Mouse (Mus musculus): ENCODE results near the gene Eme2. TPM values are rescaled to one million over a fixed set of nuclear protein-coding genes. Genes with fewer than 3 reads are reported as not detected.

Eme2 gene
- polyA plus RNA-seq, 1 experiment from 2014 or later: 27.9 TPM

DNA sequence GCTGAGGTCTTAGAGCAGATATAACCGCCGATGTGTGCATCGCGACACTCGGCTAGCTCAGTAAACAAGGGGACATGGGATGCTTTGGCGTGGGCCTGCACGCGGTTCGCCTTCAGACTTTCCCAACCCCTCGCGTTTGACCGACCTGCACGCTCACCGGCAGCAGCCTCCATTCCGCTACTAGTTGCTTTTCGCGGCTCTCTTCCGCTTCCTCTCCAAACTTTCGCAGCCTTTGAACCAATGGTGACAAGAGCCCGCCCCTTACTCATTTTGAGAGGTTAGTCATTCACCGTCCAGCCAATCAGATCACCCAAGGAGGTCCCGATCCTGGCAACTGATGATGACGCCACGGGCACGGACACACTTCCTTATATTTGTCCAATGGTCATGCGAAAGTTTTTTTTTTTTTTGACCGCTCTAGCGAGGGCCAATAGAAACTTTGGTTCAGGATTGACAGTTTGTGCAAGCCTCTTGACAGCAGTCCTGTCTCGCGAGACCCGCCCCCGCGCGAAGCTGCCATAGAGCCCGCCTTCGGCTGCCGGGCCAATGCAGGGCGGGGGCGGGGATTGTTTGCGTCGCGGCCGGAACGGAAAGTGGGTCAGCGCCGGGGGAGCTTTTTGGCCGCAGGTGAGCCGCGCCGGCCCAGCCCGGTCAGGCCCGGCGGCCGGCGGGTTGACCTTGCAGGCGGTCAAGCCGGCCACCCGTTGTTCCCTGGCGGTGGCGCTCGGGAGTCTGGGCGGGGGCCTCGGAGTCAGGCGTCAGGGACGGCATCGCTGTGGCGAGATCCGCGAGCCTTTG is 8.6 kb downstream of the Eme2 start, which contains the start of the genes Nubp2 and Spsb3:
Gene Nubp2, minus strand, starts transcription at position 216 of the 798 bp plus-strand sequence.
Gene Spsb3, plus strand, starts transcription at position 510 of the 798 bp plus-strand sequence.
- H3K4me3 ChIP-seq (replicated peaks): peak within 1 kb of the TSS; percentile 93
- under 1% methylated on average over 69 of the region's 69 CpGs for WGBS
- peak; percentile 97 for ATAC-seq (ENCODE audit: low FRiP score)
- H3K4me2 ChIP-seq: peak within 1 kb of the TSS; percentile 96
- H3K4me1 ChIP-seq: peaks cover 52% of the 10 kb centered on the region
- H3K36me3 ChIP-seq: peaks cover 48% of the 10 kb centered on the region
- H3K27ac ChIP-seq (replicated peaks): peak within 1 kb of the TSS; percentile 87
- H3K27me3 ChIP-seq (replicated peaks): no peaks in the 10 kb centered on the region
- H3K9ac ChIP-seq (replicated peaks): peak within 1 kb of the TSS; percentile 85
- H3K9me3 ChIP-seq (replicated peaks): no peaks in the 10 kb centered on the region

DNA sequence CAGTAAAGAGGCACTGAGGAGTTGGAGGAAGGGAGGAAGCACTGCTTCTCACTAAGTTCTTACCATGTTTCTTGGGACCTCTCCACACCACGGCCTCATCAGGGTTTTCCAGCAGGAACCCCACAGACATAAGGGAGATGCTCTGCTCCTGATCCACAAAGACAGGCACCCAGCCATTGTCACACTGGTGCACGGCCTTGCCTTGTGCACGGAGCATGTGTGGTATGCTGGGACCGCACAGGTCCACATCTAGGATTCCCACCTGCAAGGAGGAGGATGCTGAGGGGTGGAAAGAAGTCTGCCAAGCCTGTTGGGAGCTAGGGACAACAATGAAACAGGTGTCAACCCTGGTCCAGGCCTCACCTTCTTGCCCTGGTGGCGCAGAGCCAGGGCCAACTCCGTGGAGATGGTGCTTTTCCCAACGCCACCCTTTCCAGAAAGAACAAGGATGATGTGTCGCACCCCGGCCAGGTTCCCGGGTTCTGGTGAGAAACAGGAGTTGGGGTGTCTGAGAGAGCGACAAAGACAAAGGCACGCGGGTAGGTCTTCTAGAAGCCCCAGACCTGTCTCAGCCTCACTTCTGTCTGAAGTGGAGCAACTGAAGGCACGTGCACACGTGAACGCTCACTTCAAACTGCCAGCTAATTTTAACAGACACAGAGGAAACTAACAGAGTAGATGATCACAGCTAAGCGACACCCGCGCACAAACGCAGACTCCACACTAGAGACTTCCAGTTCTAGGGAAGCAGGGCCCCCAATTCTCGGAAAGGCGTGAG is 9.3 kb downstream of the Eme2 start:
- no peak overlapping the region; the same call in 1 of the 2 replicates for H3K27ac ChIP-seq (replicated peaks)
- H3K4me3 ChIP-seq (replicated peaks): peak overlapping the region; percentile 93
- peaks cover 49% of the 10 kb centered on the region for H3K4me1 ChIP-seq
- ATAC-seq (ENCODE audit: low FRiP score): no peak
- peaks cover 40% of the 10 kb centered on the region for H3K36me3 ChIP-seq
- peak overlapping the region; percentile 62 for H3K9ac ChIP-seq (replicated peaks)
- peak overlapping the region; percentile 96 for H3K4me2 ChIP-seq
- no peaks in the 10 kb centered on the region for H3K9me3 ChIP-seq (replicated peaks)
- no peaks in the 10 kb centered on the region for H3K27me3 ChIP-seq (replicated peaks)
- WGBS: 22% methylated on average over 22 of the region's 22 CpGs

DNA sequence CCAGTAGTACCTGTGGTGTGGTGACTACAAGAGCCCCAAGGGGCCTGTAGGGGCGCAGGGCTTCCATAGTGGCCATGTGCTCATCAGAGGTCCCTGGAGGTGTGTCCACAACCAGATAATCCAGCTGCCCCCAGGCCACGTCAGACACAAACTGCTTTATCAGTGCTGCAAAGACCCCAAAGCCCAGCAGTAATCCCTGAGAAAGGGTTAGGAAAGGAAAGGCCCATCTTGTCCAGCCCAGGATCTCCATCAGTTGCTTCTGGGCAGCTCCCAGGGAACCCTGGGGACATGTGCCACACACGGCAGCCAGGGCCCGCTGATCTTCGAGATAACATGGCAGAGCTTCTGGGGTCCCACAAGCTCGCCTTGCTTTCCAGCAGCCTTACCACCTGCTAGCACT is 10.5 kb downstream of the Eme2 start:
- H3K27ac ChIP-seq (replicated peaks): no peak overlapping the region
- no peak for ATAC-seq (ENCODE audit: low FRiP score)
- peaks cover 40% of the 10 kb centered on the region for H3K4me1 ChIP-seq
- no peaks in the 10 kb centered on the region for H3K9me3 ChIP-seq (replicated peaks)
- H3K4me3 ChIP-seq (replicated peaks): no peak overlapping the region
- H3K4me2 ChIP-seq: no peak overlapping the region
- no peak overlapping the region for H3K9ac ChIP-seq (replicated peaks)
- H3K36me3 ChIP-seq: peaks cover 31% of the 10 kb centered on the region
- no peaks in the 10 kb centered on the region for H3K27me3 ChIP-seq (replicated peaks)
- 90% methylated on average over 6 of the region's 6 CpGs for WGBS

DNA sequence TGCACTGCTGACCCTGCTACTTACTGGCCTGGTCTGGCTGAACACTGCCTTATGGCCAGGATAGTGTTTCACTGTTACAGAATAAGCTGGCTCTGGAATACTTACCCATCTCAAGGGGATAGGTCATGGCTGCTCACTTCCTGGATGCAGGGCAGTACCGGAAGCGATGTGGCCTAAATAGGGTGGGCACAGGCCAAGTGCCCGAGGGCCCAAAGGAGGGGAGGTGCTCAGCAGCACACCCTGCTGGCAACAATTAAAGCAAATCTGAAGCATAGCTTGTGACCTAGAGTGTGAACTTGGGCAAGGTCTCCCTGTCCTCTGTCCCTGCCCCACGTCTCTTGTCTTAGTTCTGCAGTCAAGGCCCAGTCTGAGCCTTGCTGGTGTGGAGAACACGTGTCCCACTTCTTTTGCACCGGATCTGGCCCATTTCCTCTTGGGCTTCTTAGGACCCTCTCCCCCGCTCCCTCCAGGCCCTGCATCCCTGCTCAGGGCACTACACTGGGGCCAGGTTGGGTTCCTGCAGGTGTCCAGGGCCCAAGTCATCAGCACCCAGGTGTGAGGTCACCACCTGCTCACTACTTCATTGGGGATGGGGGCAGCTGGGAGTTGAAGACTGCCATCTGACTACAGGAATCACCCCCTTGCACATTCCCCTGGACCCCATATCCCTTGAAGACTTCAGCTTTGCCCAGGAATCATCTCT is 13.0 kb downstream of the Eme2 start:
- H3K27ac ChIP-seq (replicated peaks): no peak overlapping the region
- H3K9ac ChIP-seq (replicated peaks): no peak overlapping the region
- peaks cover 22% of the 10 kb centered on the region for H3K36me3 ChIP-seq
- H3K4me2 ChIP-seq: no peak overlapping the region
- no peak for ATAC-seq (ENCODE audit: low FRiP score)
- no peaks in the 10 kb centered on the region for H3K27me3 ChIP-seq (replicated peaks)
- WGBS: 47% methylated on average over 7 of the region's 7 CpGs
- no peaks in the 10 kb centered on the region for H3K9me3 ChIP-seq (replicated peaks)
- peaks cover 17% of the 10 kb centered on the region for H3K4me1 ChIP-seq
- no peak overlapping the region for H3K4me3 ChIP-seq (replicated peaks)

DNA sequence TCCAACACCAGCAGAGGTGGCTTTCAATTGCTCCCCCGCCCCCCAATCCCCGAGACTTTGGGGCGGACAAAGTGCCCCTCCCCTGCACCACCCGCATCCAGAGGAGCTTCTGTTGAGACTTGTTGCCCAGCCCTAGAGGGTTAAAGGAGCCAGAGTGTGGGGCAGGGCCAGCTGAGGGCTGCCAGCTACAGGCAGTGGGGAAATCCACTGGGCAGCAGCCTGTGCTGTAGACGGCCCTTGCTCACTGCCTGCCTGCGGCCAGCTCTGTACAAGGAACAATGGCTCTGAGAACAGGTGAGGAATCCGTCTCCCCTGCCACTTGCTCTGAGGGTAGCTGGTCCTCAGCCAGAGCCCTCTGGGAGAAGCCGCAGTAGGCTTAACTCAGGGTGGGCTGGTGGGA is 16.4 kb downstream of the Eme2 start:
- no peaks in the 10 kb centered on the region for H3K4me1 ChIP-seq
- H3K9me3 ChIP-seq (replicated peaks): no peaks in the 10 kb centered on the region
- H3K27ac ChIP-seq (replicated peaks): no peak overlapping the region
- H3K4me3 ChIP-seq (replicated peaks): no peak overlapping the region
- WGBS: 76% methylated on average over 8 of the region's 8 CpGs
- no peaks in the 10 kb centered on the region for H3K27me3 ChIP-seq (replicated peaks)
- no peak overlapping the region for H3K9ac ChIP-seq (replicated peaks)
- no peak for ATAC-seq (ENCODE audit: low FRiP score)
- H3K4me2 ChIP-seq: no peak overlapping the region
- H3K36me3 ChIP-seq: peaks cover 14% of the 10 kb centered on the region

DNA sequence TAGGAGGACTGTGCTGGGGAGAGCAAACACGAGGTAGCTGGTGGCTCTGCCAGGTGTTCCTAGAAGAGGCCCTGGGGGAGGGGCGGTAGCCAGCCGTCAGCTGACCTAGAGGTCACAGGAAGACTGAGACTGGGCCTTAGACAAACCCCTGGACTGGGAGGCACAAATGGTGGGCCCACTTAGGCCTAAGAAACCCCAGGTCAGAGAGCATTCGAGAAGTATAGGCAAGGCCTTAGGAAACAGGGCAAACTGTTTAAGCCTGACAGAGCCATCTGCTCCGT is 16.8 kb downstream of the Eme2 start:
- 52% methylated on average over 5 of the region's 5 CpGs for WGBS
- Histone ChIP-seq H3K4me3 (replicated peaks) (no peak overlapping the region), H3K4me1 (no peaks in the 10 kb centered on the region), H3K27ac (replicated peaks) (no peak overlapping the region), H3K9ac (replicated peaks) (no peak overlapping the region), H3K27me3 (replicated peaks) (no peaks in the 10 kb centered on the region), H3K4me2 (no peak overlapping the region), H3K36me3 (peaks cover 9% of the 10 kb centered on the region), H3K9me3 (replicated peaks) (no peaks in the 10 kb centered on the region)
- no peak for ATAC-seq (ENCODE audit: low FRiP score)

DNA sequence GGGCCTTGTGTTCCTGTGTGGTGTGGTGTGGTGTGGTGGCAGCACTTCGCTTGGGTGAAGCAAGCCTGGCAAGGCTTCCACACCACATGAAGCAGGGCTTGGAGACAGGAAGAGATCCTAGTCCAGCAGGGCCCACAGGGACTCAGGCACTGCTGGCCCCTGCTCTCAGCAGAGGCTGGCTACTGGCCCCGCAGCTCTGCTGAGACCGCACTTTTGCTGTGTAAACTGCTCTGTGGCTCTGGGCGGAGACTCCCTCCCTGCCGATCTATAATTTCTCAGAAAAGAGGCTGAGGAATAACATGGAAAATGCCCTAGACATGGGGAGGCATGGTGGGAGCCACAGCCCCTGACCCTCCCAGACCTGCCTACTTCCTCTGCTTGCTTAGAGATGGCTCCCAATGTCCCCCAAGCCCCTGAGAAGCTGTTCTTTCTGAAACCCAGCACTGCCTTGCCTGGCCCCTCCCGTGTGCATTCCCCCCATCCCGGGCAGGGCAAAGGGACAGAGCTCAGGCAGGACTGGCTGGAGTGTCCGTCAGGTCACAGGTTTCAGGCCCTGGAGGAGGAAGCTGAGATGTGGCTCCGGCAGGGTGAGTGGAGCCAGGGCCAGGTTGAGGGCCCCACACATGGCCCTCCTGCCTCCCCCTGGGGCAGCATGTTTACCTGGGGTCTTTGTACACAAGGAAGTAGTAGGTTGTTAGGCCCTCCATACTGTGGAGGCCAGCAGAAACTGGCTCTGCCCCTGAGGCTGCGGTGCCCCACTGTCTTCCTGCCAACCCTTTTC is 17.4 kb downstream of the Eme2 start:
- Histone ChIP-seq H3K9me3 (replicated peaks) (no peaks in the 10 kb centered on the region), H3K27me3 (replicated peaks) (no peaks in the 10 kb centered on the region), H3K27ac (replicated peaks) (no peak overlapping the region), H3K36me3 (peaks cover 4% of the 10 kb centered on the region), H3K4me2 (no peak overlapping the region), H3K9ac (replicated peaks) (no peak overlapping the region), H3K4me3 (replicated peaks) (no peak overlapping the region), H3K4me1 (no peaks in the 10 kb centered on the region)
- no peak for ATAC-seq (ENCODE audit: low FRiP score)
- 75% methylated on average over 10 of the region's 10 CpGs for WGBS

DNA sequence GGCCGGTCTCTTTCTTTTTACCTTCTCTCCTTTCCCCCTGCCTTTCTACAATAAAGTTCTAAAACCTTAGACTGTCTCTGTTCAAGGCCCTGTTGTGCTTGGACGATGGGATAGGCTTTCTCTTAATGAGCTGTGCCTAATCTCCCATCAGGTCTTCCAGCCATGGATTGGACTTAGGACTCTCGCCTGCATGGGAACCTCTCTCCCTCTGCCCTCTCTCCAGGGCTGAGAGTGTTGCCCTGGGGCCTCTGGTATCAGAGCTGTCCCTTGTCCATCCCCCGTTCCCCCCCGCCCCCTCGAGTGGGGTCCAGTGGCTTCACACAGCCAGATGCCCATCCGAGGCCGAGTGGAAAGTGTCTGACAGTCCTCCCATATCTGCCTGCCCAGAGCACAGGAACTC is 19.9 kb downstream of the Eme2 start:
- no peak overlapping the region for H3K27ac ChIP-seq (replicated peaks)
- no peak for ATAC-seq (ENCODE audit: low FRiP score)
- H3K4me1 ChIP-seq: no peaks in the 10 kb centered on the region
- H3K27me3 ChIP-seq (replicated peaks): no peaks in the 10 kb centered on the region
- H3K36me3 ChIP-seq: no peaks in the 10 kb centered on the region
- no peak overlapping the region for H3K9ac ChIP-seq (replicated peaks)
- WGBS: 86% methylated on average over 8 of the region's 8 CpGs
- H3K9me3 ChIP-seq (replicated peaks): no peaks in the 10 kb centered on the region
- H3K4me2 ChIP-seq: no peak overlapping the region
- H3K4me3 ChIP-seq (replicated peaks): no peak overlapping the region

DNA sequence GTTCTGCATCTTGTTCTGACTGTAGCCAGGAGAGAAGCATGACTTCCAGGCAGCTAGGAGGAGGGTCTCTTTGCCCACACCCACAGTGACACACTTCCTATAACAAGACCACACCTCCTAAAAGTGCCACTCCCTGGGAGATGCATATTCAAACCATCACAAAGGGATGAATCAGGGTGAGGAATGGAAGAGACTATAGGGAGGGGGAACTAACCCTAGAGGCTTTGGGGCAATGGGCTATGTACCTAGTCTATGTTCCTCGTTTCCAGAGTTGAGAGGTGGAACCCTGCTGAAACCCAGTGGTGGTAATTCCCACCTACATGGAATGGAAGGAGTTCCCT is 20.5 kb downstream of the Eme2 start:
- WGBS: 53% methylated on average over 1 of the region's 1 CpGs

DNA sequence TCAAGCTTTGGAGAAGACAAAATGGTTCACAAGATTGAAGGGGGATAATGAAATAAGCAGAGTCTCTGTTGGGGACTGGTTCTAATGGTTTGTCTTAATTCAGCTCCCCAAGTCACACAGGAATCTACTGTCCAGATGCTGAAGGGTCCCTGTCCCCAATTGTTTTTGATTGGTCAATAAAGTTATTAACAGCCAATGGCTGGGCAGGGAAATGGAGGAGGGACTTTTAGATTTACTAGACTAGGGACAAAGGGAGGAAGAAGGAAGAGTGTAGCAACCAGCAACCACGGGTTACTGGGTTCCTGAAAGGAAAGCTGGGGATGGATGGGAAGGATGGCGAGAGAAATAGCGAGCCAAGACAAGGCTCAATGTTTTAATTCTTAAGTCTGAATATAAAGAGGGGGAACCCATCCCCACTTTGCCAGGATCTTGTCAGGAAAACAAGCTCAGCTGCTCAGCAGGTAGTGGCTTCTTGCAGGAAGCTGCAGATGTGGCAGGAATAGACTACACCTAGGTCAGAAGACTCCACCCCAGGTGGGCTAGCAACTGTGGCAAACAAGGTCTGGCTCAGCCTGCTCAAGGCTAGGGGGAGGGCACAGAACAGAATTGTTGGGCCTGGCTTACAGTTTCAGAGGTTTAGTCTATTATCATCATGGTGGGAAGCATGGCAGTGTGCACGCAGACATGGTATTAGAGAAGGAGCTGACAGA is 21.0 kb downstream of the Eme2 start:
- ATAC-seq (ENCODE audit: low FRiP score): no peak
- Histone ChIP-seq H3K4me2 (no peak overlapping the region), H3K27ac (replicated peaks) (no peak overlapping the region), H3K9ac (replicated peaks) (no peak overlapping the region), H3K27me3 (replicated peaks) (no peaks in the 10 kb centered on the region), H3K36me3 (no peaks in the 10 kb centered on the region), H3K4me3 (replicated peaks) (no peak overlapping the region), H3K4me1 (no peaks in the 10 kb centered on the region), H3K9me3 (replicated peaks) (no peaks in the 10 kb centered on the region)
- WGBS: 46% methylated on average over 4 of the region's 4 CpGs

More for the DNA sequence above, 20.5 kb downstream of the Eme2 start:
- Histone ChIP-seq H3K4me3 (replicated peaks) (no peak overlapping the region), H3K9me3 (replicated peaks) (no peaks in the 10 kb centered on the region), H3K27ac (replicated peaks) (no peak overlapping the region), H3K4me1 (no peaks in the 10 kb centered on the region), H3K4me2 (no peak overlapping the region), H3K9ac (replicated peaks) (no peak overlapping the region), H3K27me3 (replicated peaks) (no peaks in the 10 kb centered on the region), H3K36me3 (no peaks in the 10 kb centered on the region)
- ATAC-seq (ENCODE audit: low FRiP score): no peak

DNA sequence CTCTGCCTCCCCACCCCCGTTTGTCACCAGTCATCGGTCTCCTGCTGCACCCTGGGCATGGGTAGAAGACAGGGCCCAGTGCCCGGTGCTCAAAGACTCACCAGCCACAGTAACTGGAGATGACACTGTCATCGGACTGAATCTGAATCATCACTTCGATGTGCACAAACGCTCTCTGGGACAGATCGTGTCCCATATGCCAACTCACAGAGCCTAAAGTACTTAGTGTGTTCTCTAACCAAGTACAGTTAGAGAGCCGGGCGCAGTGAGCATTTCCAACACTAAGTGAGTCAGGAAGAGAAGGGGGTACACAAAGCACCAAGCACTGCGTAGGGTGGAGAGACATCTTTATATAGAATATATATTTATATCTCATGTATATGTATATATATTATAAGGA is 27.0 kb downstream of the Eme2 start:
- Histone ChIP-seq H3K27ac (replicated peaks) (no peak overlapping the region), H3K9me3 (replicated peaks) (no peaks in the 10 kb centered on the region), H3K4me2 (no peak overlapping the region), H3K36me3 (peaks cover 34% of the 10 kb centered on the region), H3K9ac (replicated peaks) (no peak overlapping the region), H3K4me3 (replicated peaks) (no peak overlapping the region), H3K4me1 (no peaks in the 10 kb centered on the region), H3K27me3 (replicated peaks) (no peaks in the 10 kb centered on the region)
- 95% methylated on average over 10 of the region's 10 CpGs for WGBS
- no peak for ATAC-seq (ENCODE audit: low FRiP score)

All from neural tube, embryonic 15.5 days (tissue).